Mouse (Mus musculus) WW6 (cell line): ENCODE measurements around the gene Psmg3.

ENCODE experiments used
- DNase-seq: peaks from one replicate; pipeline ENCODE4 v3.0.0-alpha.2; 2013; ENCODE audit warnings: low read depth, low spot score

The Psmg3 gene

GRCm38 (mm10) chr5:139815964-139816363, 10.7 kb downstream of the Psmg3 start:
- DNase-seq = no peak

GRCm38 (mm10) chr5:139813963-139814381, 12.7 kb downstream of the Psmg3 start:
- DNase-seq = no peak

GRCm38 (mm10) chr5:139813126-139813490, 13.6 kb downstream of the Psmg3 start:
- DNase-seq = no peak

GRCm38 (mm10) chr5:139812398-139813125, 14.1 kb downstream of the Psmg3 start:
- no peak for DNase-seq

DNA sequence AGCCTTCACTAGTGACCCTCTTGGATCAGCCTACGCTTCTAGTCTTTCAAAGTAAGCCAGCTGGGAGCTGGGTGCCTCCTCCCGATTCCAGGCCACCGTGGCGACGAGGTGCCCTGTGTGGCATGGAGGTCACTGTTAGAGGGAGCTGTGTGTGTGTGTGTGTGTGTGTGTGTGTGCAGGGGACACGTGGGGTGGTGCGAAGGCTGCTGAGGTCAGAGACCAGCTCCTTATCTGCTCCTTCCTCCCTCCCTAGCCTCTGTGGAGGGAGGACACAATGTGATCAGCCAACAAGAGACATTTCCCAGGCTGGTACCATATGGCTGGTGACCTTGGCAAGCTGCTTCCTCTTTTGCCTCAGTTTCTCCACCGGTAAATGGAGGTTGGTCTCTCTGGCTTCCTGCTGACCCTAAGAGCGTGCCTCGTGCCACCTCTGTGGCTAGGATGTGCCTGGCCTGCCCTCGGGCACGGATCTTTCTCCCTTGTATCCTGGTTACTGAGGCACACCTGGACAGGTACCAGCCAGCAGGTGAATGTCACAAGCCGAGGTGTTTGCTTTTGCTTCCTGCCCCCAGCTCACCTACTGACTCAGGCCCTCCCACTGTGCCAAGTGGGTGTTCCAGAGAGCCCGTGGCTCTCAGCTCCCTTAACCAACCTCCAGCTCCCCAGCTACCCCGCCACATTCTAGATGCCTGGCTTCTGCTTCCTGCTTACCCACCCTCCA, 14.8 kb downstream of the Psmg3 start:
- DNase-seq = no peak

GRCm38 (mm10) chr5:139809397-139809796, 17.3 kb downstream of the Psmg3 start:
- no peak for DNase-seq

DNA sequence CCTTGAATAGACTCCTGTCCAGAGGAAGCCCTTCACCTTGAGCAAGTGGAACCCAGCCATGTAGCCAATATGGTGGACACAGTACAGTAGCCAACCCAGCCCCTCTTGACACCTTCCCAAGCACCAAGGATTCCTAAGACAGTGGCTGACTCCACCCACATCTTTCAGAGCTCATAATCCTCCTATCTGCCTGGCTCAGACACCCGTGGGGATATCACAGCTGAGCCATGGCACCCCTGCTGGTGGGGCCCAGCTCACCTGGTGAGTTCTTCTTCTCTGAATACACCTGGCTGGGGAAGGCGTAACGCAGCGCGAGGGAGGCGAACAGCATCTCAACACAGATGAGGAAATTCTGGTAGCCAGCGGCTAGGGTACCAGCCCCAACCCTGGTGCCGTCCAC, 20.8 kb downstream of the Psmg3 start:
- DNase-seq = no peak

- DNase-seq = no peak
Observed at GRCm38 (mm10) chr5:139804573-139805111, 22.0 kb downstream of the Psmg3 start.

- DNase-seq = no peak
Observed at GRCm38 (mm10) chr5:139804107-139804551, 22.6 kb downstream of the Psmg3 start.

DNA sequence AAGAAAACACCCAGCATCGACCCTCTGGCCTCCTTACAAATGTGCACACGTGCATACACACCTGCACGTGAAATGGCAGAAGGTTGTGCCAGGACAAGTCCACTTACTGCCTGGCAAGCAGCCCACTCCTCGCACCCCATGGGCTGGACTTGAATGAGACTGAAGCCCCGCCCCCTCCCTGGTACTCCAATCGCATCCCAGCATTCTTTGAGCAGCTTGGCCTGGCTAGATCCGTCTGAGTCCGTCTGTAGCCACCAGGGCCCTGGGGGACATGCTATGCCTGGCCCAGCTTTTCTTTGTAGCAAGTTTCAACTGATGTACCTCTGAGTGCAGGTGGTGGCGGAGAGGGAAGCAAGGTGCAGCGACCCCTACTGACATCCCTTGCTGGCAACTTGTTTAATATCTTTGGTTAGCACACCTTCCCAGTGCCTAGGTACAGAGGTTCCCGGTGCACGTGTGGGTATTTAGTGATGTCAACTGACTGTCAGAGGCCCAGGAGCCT, 23.0 kb downstream of the Psmg3 start:
- no peak for DNase-seq

- DNase-seq = no peak
Observed at GRCm38 (mm10) chr5:139803165-139803564, 23.5 kb downstream of the Psmg3 start.

- no peak for DNase-seq
Observed at GRCm38 (mm10) chr5:139801880-139802279, 24.8 kb downstream of the Psmg3 start.

DNA sequence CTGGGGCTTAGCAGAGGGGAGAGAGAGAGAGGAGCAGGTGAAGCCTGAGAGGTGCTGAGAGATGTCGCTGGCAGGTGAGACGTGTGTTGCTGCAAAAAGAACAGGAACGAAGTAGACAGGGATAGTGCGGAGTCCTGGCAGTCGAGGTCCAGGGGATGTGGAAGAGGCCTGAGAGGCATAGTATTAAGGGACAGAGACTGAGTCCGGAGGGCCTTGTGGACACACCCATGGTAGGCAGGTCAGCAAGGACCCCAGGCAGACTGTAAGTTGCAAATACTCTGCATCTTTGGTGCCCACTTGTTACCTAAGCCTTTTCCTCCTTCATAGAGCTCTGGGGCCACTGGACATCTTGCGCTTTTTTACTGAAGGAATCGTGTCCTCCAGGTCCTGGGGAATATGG, 25.5 kb downstream of the Psmg3 start:
- DNase-seq = no peak

GRCm38 (mm10) chr5:139799801-139800590, 26.7 kb downstream of the Psmg3 start:
- no peak for DNase-seq

GRCm38 (mm10) chr5:139799041-139799440, 27.6 kb downstream of the Psmg3 start:
- DNase-seq = no peak

DNA sequence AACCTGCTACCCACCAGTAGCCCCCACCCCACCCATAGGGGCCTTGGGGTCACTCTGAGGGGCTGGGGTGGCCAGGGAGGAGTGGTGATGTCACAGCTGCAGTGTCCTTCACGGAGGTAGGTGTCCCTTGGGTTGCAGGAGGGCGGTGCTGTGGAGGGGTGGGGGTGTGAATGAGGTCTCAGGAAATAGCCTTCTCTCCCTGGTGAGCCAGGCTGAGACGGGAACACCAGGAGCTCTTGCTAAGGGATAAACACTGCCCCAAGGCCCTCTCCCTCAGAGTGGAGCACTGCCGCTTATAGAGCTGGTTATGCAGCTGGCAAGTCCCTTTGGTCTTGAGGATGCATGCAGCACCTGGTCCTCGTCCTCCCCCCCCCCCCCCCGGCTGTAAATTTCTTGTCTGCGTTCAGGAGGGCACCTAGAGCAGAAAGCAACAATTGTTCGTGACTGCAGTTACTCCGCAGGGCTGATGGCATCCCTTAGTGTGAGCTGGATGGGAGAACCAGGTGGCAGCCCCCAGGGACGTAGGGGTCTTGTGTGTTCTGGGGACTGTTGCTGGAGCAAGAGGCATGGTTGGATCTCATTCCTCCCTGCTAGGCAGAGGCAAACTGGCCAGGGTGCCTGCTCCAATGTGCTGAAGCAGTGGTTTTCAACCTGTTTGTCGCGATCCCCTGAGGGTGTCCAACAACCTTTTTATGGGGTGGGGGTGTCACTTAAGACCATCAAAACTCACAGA, 28.4 kb downstream of the Psmg3 start:
- no peak for DNase-seq

- no peak for DNase-seq
Observed at GRCm38 (mm10) chr5:139797473-139798167, 29.1 kb downstream of the Psmg3 start.

- no peak for DNase-seq
Observed at GRCm38 (mm10) chr5:139796900-139797299, 29.8 kb downstream of the Psmg3 start.

GRCm38 (mm10) chr5:139796001-139796620, 30.6 kb downstream of the Psmg3 start:
- no peak for DNase-seq

- DNase-seq = no peak
Observed at GRCm38 (mm10) chr5:139794938-139795337, 31.7 kb downstream of the Psmg3 start.
